Mouse (Mus musculus) embryo, embryonic 11 days (tissue): ENCODE data around the gene Hipk2.
A peak's percentile ranks its signal among the peaks of the same experiment; 100 is the strongest.
"Not testable (repeated sequence)": the region's sequence is repeated elsewhere in the genome, so short reads cannot be mapped to it uniquely, and the experiment has no call there.

ENCODE experiments used
- DNase-seq: peaks from one replicate; pipeline ENCODE4 v3.0.0-alpha.2; 2015

Hipk2 gene

DNA sequence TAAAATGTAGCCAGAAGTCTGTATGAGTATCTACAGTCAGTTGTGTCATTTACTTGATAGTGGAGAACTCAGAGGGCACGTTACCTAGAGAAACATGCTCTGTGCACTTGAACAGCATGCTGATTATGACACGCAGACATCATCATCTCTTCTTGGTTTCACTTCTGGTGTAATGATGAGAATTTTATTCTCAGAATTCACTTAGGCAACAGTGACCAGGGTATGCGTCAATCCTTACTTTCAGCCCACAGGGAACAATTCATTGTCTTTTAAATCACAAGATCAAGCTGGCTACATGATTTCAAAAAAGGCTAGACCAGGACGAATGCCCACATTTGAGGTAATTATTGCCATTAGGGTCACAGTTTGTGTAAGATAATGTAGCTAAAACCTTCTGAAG lies 185.3 kb downstream of the Hipk2 start:
- DNase-seq = no peak

DNA sequence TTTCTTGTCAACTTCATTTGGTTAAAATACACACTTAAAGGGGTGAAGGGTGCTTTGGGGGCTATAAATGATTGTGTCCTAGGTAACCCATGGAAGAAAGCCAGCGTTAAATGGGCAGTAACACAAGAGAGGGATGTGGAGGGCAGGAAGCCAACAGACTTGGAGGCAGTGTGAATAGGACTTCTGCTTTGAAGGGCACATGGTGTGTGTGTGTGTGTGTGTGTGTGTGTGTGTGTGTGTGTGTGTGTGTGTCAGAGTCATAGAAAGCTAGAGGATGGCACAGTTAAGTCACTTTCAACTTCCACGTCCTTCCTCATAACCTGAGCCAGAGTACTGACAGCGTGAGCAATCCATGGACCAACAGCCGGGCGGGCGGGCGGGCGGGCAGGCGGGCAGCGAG lies 187.1 kb downstream of the Hipk2 start:
- DNase-seq = no peak

DNA sequence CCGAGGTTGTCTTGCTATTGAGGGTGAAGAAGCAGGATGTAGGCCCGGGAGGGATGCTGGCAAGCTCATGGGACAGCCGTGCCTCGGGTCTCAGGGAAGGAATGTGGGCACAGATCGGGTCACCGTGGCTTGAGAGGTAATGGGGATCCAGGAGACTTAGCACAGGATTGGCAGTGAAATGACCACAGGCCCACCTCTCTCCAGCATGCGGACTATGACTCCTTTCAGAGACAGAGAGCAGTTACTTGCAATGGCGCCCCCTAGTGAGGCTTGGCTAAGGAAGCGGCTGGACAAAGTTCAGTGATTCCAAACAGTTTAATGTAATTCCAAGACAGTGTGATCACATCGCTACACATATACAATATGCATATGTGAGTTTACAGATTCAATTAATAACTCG lies 188.7 kb downstream of the Hipk2 start:
- DNase-seq = peak; percentile 58

DNA sequence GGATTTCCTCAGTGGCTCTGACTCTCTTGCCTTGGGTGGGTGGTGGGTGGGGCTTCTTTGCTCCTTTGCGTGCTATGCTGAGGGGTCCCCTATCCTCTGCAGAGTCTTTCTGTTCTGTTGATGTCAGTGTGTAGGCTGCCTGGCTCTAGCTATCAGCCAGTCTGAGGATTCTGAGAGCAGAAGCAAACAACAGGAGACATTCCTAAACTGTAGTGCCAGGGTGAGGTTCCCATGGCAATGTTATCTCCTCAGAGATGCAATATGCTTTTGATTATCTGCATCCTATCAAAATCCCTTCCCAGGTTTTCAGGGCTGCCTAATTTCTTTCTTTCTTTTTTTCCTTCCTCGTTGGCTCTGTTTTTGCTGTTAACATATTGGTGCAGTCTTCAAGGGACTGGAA lies 193.4 kb downstream of the Hipk2 start:
- DNase-seq = no peak

DNA sequence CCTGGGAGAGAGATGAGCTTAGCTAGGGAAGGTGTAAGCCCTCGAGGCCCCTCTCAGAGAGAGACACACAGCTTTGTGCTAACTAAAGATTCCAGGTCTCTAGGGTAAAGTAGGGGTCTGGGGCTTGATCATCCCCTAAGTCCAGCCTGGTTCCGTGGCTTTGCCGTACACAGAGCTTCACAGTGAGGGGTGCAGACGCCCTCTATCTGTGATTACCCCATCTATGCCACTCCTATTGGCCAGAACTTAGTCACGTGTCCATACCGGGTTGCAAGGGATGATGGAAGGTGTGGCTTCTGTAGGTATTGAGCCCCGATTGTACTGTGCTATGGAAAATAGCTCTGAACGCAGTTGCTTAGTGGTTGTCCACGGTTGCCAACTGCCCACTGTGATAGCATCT lies 198.3 kb downstream of the Hipk2 start:
- DNase-seq = no peak

DNA sequence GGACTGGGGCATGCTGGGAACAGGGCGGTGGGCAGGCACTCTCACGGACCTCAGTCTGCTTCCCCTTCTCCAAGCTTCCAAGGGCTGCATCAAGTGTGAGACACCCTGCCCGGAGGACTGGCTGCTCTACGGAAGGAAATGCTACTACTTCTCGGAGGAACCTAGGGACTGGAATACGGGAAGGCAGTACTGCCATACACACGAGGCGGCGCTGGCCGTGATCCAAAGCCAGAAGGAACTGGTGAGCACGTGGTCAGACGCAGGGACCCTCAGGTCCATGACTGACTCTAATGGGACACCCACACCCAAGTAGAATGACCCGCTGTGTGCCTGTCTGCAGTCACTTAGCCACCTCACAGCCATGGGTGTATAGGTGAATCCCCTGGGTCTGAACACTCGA lies 199.2 kb downstream of the Hipk2 start:
- DNase-seq = no peak

DNA sequence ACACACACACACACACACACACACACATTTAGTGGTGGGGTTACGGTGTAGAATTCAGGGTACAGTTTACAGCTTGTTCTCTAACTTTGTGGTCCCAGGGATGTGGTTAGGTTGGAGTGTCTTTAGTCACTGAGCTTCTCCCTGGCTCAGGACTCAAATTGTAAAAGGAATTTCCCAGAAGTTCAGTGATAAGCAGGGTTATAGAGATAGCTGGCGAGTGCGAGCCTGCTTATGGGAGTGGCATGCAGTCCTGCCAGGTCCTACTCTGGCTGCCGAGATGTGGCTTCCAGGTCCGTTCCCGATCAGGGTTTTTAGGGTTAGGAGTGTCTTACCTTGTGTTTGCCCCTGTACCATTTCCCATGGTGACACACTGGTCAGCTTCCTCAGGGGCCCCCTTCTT lies 199.7 kb downstream of the Hipk2 start:
- DNase-seq = no peak

DNA sequence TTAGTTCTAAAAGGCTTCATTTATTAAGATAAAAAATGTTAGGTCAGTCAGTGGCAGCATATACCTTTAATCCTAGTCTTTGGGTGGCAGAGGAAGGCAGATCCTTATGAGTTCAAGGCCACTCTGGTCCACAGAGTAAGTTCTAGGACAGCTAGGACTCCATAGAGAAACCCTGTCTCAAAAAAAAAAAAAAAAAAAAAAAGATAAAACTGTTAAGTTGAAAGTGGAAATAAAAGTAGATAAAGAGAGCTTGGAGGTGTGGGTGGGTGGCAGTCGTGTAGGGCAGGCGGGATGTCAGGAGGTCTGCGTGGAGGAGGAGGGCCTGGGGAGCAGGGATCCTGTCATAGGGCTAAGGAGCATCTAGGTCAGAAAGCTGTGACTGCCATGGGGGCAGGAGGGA lies 204.0 kb downstream of the Hipk2 start:
- no peak for DNase-seq

DNA sequence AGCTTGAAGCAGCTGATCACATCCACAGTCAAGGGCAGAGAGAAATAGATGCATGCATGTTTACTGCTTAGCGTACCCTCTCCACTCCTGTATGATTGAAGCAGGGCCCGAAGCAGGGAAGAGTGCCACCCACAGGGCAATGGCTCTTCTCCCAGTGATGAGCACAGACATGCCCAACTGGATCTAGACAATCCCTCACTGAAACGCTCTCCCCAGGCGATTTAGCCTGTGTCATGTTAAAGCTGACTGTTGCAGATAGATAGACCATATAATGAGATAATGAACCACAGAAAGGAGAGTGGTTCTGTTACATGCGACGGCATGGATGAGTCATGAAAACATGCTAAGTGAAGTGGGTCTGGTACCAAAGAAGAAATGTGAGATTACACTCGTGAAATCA lies 204.7 kb downstream of the Hipk2 start:
- DNase-seq = no peak

DNA sequence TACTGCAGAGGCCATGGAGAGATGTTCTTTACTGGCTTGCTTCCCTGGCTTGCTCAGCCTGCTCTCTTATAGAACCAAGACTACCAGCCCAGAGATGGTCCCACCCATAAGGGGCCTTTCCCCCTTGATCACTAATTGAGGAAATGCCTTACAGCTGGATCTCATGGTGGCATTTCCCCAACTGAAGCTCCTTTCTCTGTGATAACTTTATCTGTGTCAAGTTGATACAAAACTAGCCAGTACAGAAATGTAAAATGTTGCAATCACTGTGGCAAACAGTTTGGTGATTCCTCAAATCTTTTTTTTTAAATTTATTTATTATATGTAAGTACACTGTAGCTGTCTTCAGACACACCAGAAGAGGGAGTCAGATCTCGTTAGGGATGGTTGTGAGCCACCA lies 205.5 kb downstream of the Hipk2 start:
- DNase-seq = not testable (repeated sequence)

DNA sequence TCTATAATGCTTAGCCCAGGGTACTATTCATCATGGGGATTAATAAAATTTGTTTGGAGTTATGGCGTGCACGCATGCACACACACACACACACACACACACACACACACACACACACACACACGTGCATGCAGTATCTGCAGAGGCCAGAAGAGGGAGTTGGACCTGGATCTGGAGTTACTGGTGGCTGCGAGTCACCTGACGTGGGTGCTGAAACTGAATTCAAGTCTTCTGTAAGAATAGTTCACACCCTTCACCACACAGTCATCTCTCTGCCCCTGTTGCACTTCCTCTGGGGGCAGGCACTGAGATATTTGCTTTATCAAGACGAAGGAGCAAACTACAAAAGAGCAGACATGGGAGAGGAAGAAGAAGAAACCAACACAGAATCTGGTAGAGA lies 206.4 kb downstream of the Hipk2 start:
- DNase-seq = no peak

DNA sequence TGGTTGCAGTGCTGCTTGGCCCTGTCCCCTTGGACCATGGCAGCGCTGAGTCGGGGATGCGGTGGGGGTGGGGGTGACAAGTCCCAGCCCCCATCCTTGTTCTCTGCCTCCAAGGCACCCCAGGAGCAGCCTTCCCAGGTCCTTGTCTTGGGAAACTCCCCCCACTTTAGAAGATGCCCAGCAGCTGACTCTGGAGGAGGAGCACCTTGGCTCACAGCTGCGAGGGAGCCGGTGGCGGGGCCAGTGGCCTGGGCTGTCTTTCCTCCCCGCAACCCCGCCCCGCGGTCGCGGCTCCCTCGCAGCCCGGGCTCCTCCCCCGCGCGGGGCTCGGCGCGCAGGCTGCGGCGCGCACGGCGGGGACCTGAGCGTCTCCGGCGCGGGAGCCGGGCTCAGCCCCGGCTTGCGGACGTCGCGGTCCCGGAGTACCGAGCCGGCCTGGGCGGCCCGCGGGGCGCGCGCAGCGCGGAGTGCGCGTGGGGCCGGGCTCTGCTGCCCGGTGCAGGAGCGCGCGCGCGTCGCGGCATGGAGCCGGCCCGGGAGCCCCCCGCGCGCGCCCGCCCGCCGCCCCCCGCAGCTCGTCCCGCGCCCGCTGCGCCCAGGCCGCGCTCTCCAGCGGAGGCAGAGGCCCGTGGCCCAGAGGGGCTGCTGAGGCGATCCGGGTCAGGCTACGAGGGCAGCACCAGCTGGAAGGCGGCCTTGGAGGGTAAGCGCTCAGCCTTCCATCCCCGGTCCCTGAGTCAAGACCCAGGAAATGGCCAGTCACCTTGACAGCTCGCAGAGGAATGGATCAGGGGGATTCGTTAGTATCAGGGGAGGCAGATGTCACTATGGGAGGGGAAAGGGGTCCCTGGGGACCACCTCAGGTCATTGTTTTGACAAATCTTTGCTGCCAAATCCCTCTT lies 213.0 kb downstream of the Hipk2 start, which contains the start of gene Clec2l:
Gene Clec2l (plus strand): TSS at position 356 of the 902 bp plus-strand sequence.
- DNase-seq = peak; percentile 79

DNA sequence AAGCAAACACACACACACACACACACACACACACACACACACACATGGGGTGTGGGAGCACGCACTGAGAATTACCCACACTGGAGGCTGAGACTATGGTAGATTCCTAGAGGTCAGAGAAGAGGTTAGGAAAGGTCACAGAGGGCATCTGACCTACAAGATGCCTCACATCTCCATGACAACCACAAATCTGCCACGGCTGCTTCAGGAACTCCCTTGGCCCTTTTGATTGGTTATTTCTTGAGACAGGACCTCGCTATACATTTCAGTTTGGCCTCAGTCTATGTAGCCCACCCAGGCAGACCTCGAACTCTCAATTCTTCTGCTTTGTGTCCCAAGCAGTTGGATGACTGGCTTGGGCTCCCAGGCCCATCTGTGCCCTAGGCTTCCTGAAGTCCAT lies 214.3 kb downstream of the Hipk2 start:
- peak; percentile 40 for DNase-seq

DNA sequence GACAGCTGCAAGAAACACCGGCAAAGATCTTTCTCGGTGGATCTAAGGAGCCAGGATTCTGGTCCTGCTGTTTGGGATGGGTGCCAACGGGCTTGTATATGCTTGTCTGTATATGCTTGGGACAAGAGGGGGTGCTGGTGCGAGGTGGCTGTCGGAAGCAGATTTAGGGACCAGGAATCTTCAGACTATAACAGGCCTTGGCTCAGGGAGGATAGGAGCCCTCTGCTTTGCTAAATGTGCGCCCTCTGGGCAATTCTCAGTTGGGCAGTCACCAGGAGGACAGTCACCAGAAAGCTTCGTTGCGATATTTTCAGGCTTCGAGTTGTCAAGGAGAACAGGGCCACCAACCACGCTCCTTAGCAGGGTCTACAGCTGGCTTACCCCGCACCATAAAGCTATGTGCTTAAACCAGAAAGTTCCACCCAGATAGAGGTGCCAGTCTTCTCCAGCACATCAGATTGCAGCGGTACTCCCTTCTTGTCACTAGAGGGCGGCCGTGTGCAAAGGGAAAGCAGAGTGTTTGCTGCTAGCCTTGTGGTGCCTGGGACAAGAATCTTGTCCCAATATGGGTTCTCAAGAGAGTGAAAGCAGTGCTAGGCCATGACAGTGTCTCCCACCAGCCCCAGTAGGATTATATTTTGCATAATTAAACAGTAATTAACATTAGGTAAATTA lies 225.6 kb downstream of the Hipk2 start:
- peak; percentile 83 for DNase-seq

DNA sequence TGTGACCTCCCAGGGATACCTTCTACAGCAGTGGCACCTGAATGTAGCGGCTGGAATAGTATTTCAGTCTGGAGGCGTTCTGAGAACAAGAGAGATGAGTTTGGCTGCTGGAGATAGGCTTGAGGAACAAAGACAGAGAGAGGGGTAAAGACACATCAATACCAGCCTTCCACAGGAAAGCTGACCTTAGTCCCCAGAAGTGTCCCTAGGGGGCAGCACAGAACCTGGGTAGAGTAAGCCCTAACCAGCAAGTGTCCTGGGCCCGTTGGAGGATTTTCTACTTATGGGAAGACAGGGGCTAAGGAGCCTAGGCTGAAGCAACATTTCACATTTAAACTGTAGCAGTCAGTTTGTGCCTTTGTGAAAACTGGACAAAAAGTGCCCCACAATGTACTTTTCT lies 226.4 kb downstream of the Hipk2 start:
- DNase-seq = peak; percentile 53
